Comparison of ENCODE assay signal across 9 mouse cellular contexts in genomic region chr6:97349355-97350138, GRCm38 (mm10).
DNase-seq lines count a peak whose midpoint lies in the region; ATAC-seq lines count a peak whose summit lies in the region.
"Had no signal": no experiment of that assay in that cellular context is flagged by ENCODE, and none has a peak within 500 bp of the region (broad histone marks: within the 10 kb centered on the region; RNA-seq: fewer than 3 reads in every experiment).

No protein-coding gene starts in this region.

- H3K36me3 ChIP-seq in neural tube, embryonic 15.5 days, result no peaks in the 10 kb centered on the region
- H3K36me3 ChIP-seq in limb, embryonic 10.5 days, result no peaks in the 10 kb centered on the region

- peaks cover 15% of the 10 kb centered on the region for H3K4me1 ChIP-seq in neural tube, embryonic 15.5 days
- peaks cover 51% of the 10 kb centered on the region for H3K4me1 ChIP-seq in limb, embryonic 10.5 days

- no peak overlapping the region for H3K4me2 ChIP-seq in neural tube, embryonic 15.5 days

- H3K4me3 ChIP-seq in neural tube, embryonic 15.5 days (replicated peaks), result no peak overlapping the region
- no peak overlapping the region for H3K4me3 ChIP-seq in limb, embryonic 10.5 days

- H3K9ac ChIP-seq in neural tube, embryonic 15.5 days (replicated peaks), result no peak overlapping the region

- peak; percentile 27 for DNase-seq in neural tube, embryonic 10.5 days (ENCODE audit: extremely low spot score, low spot score)
- DNase-seq in heart, adult 9 months (ENCODE audit: low spot score in 2 of 2), result peak; percentile 26 to 34
- DNase-seq in limb, embryonic 10.5 days (ENCODE audit: low spot score), result no peak
- DNase-seq in cerebellum, postnatal 25 days, result no peak
- DNase-seq in adrenal gland, postnatal 14 days, result no peak
- DNase-seq: cerebellum, adult 9-10 months; right cerebral cortex, adult 18-20 months had no signal

- H3K9me3 ChIP-seq in neural tube, embryonic 15.5 days (replicated peaks), result no peaks in the 10 kb centered on the region
- no peaks in the 10 kb centered on the region for H3K9me3 ChIP-seq in limb, embryonic 10.5 days (replicated peaks)

- WGBS in neural tube, embryonic 15.5 days, result 31% methylated on average over 8 of the region's 8 CpGs
- WGBS in limb, embryonic 10.5 days, result 18% methylated on average over 8 of the region's 8 CpGs

- ATAC-seq in neural tube, embryonic 15.5 days (ENCODE audit: low FRiP score), result no peak
- ATAC-seq in inflammation-experienced regulatory T-cells, adult 6 months, result no peak

- no peak overlapping the region for H3K27ac ChIP-seq in neural tube, embryonic 15.5 days (replicated peaks)
- H3K27ac ChIP-seq in limb, embryonic 10.5 days, result peak overlapping the region; percentile 70

- no peaks in the 10 kb centered on the region for H3K27me3 ChIP-seq in neural tube, embryonic 15.5 days (replicated peaks)
- no peaks in the 10 kb centered on the region for H3K27me3 ChIP-seq in limb, embryonic 10.5 days (ENCODE audit: low read depth, poor library complexity, severe bottlenecking)

Comparison
In these comparisons a context has a peak if more than half of its experiments do, and no peak if none do; other contexts are left out.
1. DNase-seq: peak in neural tube, embryonic 10.5 days (single experiment) and heart, adult 9 months (2 of 2); none in limb, embryonic 10.5 days (single experiment), cerebellum, postnatal 25 days (0 of 2) and adrenal gland, postnatal 14 days (single experiment).